Mouse (Mus musculus): ENCODE measurements at regions not wholly inside any gene's neighbourhood (a gene's known extent, or its start where the extent isn't known, plus 50 kb on each side); places are given as distances from the start of the nearest gene placed in this dataset.

DNA sequence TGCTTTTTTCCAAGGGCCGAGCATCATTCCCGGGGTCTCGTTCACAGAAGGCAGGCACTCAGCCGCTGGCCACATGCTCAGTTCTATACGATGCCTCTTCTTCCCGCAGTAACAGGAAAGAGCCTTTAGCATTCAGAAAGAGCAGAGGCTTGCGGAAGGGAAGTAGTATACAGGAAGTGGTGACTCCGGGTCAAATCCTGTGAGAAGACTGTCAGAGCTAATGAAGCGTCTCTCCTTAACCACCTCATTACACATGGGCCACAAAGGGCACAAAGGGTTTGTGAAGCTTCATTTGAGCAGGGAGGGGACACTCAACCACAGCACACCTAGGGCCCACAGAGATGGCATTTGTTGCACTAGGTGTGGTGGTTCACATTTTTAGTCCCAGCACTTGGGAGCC is 55.1 kb upstream of the Ier3 start:
- TF ChIP-seq CTCF (IDR thresholded peaks at IDR 0.05) (no peak), EP300 (IDR thresholded peaks at IDR 0.05) (no peak)
